Mouse (Mus musculus) frontal cortex, adult (tissue): ENCODE data around the gene Exog.

Source experiments
- ATAC-seq: cut with Nextera tagmentation; 2 replicates; pipeline ENCODE4 v1.9.2; 2017; ENCODE audit warnings: mild to moderate bottlenecking, moderate library complexity, mixed read lengths; ENCODE audit not compliant: low TSS enrichment

Exog gene

GRCm38 (mm10) chr9:119444738-119445429, at the start of gene Exog:
Exog (plus strand) TSS chr9:119444943.
- ATAC-seq = peak; percentile 91

GRCm38 (mm10) chr9:119401351-119401750, 43.4 kb upstream of the Exog start:
- ATAC-seq = peak; percentile 68

- peak; percentile 78 for ATAC-seq
These were observed 42.9 kb upstream of the Exog start, which contains the start of gene Acvr2b for GRCm38 (mm10) chr9:119401801-119402214. Acvr2b (plus strand) TSS chr9:119402118.

- peak; percentile 42 for ATAC-seq
These were observed 42.2 kb upstream of the Exog start for GRCm38 (mm10) chr9:119402253-119403235.

GRCm38 (mm10) chr9:119403236-119403641, 41.5 kb upstream of the Exog start:
- ATAC-seq = 0 out of 2 replicates have a peak, but pooled peaks have one; percentile 2

- ATAC-seq = no peak
These were observed 40.7 kb upstream of the Exog start for GRCm38 (mm10) chr9:119404090-119404489.

- ATAC-seq = no peak
These were observed 36.9 kb upstream of the Exog start for GRCm38 (mm10) chr9:119407884-119408283.

- ATAC-seq = peak; percentile 85
These were observed 35.7 kb upstream of the Exog start for GRCm38 (mm10) chr9:119408898-119409664.

- ATAC-seq = no peak
These were observed 34.9 kb upstream of the Exog start for GRCm38 (mm10) chr9:119409864-119410263.

GRCm38 (mm10) chr9:119418025-119418424, 26.7 kb upstream of the Exog start:
- no peak for ATAC-seq

GRCm38 (mm10) chr9:119419852-119420438, 24.8 kb upstream of the Exog start:
- ATAC-seq = no peak

- 0 out of 2 replicates have a peak, but pooled peaks have one; percentile 20 for ATAC-seq
These were observed 19.3 kb upstream of the Exog start for GRCm38 (mm10) chr9:119425217-119425975.

- no peak for ATAC-seq
These were observed 18.7 kb upstream of the Exog start for GRCm38 (mm10) chr9:119425976-119426415.

- no peak for ATAC-seq
These were observed 18.3 kb upstream of the Exog start for GRCm38 (mm10) chr9:119426483-119426882.

GRCm38 (mm10) chr9:119430311-119430710, 14.4 kb upstream of the Exog start:
- ATAC-seq = peak; percentile 94

- ATAC-seq = no peak
These were observed 8.9 kb upstream of the Exog start for GRCm38 (mm10) chr9:119435855-119436254.

- no peak for ATAC-seq
These were observed 6.7 kb upstream of the Exog start for GRCm38 (mm10) chr9:119438065-119438464.

- peak; percentile 69 for ATAC-seq
These were observed 6.2 kb upstream of the Exog start for GRCm38 (mm10) chr9:119438498-119439000.

GRCm38 (mm10) chr9:119445737-119446136, 994 bp downstream of the Exog start:
- no peak for ATAC-seq

- ATAC-seq = no peak
These were observed 11.2 kb downstream of the Exog start for GRCm38 (mm10) chr9:119455967-119456366.
